In genomic region chr12:85106292-85106691, GRCm38 (mm10) we compare ENCODE assay signal across 9 mouse cellular contexts. TPM values are rescaled to one million over a fixed set of nuclear protein-coding genes. Genes with fewer than 3 reads are reported as not detected.
A peak's percentile ranks its signal among the peaks of the same experiment; 100 is the strongest.
DNase-seq lines count a peak whose midpoint lies in the region; ATAC-seq and TF ChIP-seq lines count a peak whose summit lies in the region.
"Had no signal": no experiment of that assay in that cellular context is flagged by ENCODE, and none has a peak within 500 bp of the region (broad histone marks: within the 10 kb centered on the region; RNA-seq: fewer than 3 reads in every experiment).

No protein-coding gene starts in this region.

- H3K4me3 ChIP-seq in intestine, embryonic 15.5 days (replicated peaks): no peak overlapping the region
- no peak overlapping the region for H3K4me3 ChIP-seq in intestine, embryonic 16.5 days (ENCODE audit: low read length)
- no peak overlapping the region; the same call in 1 of the 2 replicates for H3K4me3 ChIP-seq in embryonic facial prominence, embryonic 12.5 days
- H3K4me3 ChIP-seq in liver, embryonic 14.5 days (ENCODE audit: insufficient read depth in 1 of 2, low read depth in 2 of 2, low read length in 2 of 2): no peak overlapping the region
- H3K4me3 ChIP-seq: myocyte had no signal

- no peak for ATAC-seq in intestine, embryonic 15.5 days
- no peak for ATAC-seq in intestine, embryonic 16.5 days
- no peak for ATAC-seq in embryonic facial prominence, embryonic 12.5 days (ENCODE audit: insufficient number of reproducible peaks, insufficient read depth, low FRiP score, low TSS enrichment)
- ATAC-seq in liver, embryonic 14.5 days (ENCODE audit: insufficient read depth): no peak

- H3K9ac ChIP-seq in intestine, embryonic 15.5 days: peak overlapping the region; percentile 32
- H3K9ac ChIP-seq in intestine, embryonic 16.5 days (ENCODE audit: low read depth, low read length): no peak overlapping the region
- no peak overlapping the region for H3K9ac ChIP-seq in embryonic facial prominence, embryonic 12.5 days
- no peak overlapping the region for H3K9ac ChIP-seq in liver, embryonic 14.5 days (replicated peaks)

- no peaks in the 10 kb centered on the region for H3K36me3 ChIP-seq in intestine, embryonic 15.5 days
- H3K36me3 ChIP-seq in intestine, embryonic 16.5 days (ENCODE audit: control insufficient read depth, insufficient read depth, low read length): no peaks in the 10 kb centered on the region
- H3K36me3 ChIP-seq in embryonic facial prominence, embryonic 12.5 days: no peaks in the 10 kb centered on the region
- no peaks in the 10 kb centered on the region for H3K36me3 ChIP-seq in liver, embryonic 14.5 days (replicated peaks; ENCODE audit: control insufficient read depth, insufficient read depth, low read depth)

- TF ChIP-seq CTCF in liver, embryonic 14.5 days (IDR thresholded peaks at IDR 0.05; ENCODE audit: low read depth): no peak

- peak overlapping the region; percentile 30; the same call in 1 of the 2 replicates for H3K4me2 ChIP-seq in intestine, embryonic 15.5 days (replicated peaks)
- H3K4me2 ChIP-seq in intestine, embryonic 16.5 days (ENCODE audit: low read depth, low read length): no peak overlapping the region
- peak overlapping the region; percentile 26 for H3K4me2 ChIP-seq in embryonic facial prominence, embryonic 12.5 days (replicated peaks)
- peak overlapping the region; percentile 34; the same call in 1 of the 2 replicates for H3K4me2 ChIP-seq in liver, embryonic 14.5 days (ENCODE audit: low read depth)

- peaks cover 6% of the 10 kb centered on the region for H3K4me1 ChIP-seq in intestine, embryonic 15.5 days (replicated peaks)
- peaks cover 11% of the 10 kb centered on the region for H3K4me1 ChIP-seq in intestine, embryonic 16.5 days (ENCODE audit: control insufficient read depth, insufficient read depth, low read length)
- H3K4me1 ChIP-seq in embryonic facial prominence, embryonic 12.5 days: peaks cover 15% of the 10 kb centered on the region
- H3K4me1 ChIP-seq in liver, embryonic 14.5 days (replicated peaks; ENCODE audit: control insufficient read depth in 2 of 2, insufficient read depth in 2 of 2, low read length in 1 of 2): peaks cover 7 to 14% of the 10 kb centered on the region in 2 experiments

- no peaks in the 10 kb centered on the region for H3K27me3 ChIP-seq in intestine, embryonic 15.5 days (replicated peaks)
- H3K27me3 ChIP-seq in intestine, embryonic 16.5 days (replicated peaks; ENCODE audit: control insufficient read depth, insufficient read depth, low read length): no peaks in the 10 kb centered on the region
- no peaks in the 10 kb centered on the region for H3K27me3 ChIP-seq in embryonic facial prominence, embryonic 12.5 days
- no peaks in the 10 kb centered on the region for H3K27me3 ChIP-seq in liver, embryonic 14.5 days (ENCODE audit: control insufficient read depth, insufficient read depth, low read length)

- WGBS in intestine, embryonic 15.5 days: 11% methylated on average over 8 of the region's 8 CpGs
- 8% methylated on average over 8 of the region's 8 CpGs for WGBS in intestine, embryonic 16.5 days
- WGBS in embryonic facial prominence, embryonic 12.5 days: 3% methylated on average over 8 of the region's 8 CpGs
- WGBS in liver, embryonic 14.5 days (ENCODE audit: insufficient replicate concordance): 5% methylated on average over 8 of the region's 8 CpGs

- H3K9me3 ChIP-seq in intestine, embryonic 15.5 days: no peaks in the 10 kb centered on the region
- H3K9me3 ChIP-seq in intestine, embryonic 16.5 days (ENCODE audit: control insufficient read depth, low read length): no peaks in the 10 kb centered on the region
- H3K9me3 ChIP-seq in embryonic facial prominence, embryonic 12.5 days: no peaks in the 10 kb centered on the region
- no peaks in the 10 kb centered on the region for H3K9me3 ChIP-seq in liver, embryonic 14.5 days (ENCODE audit: control insufficient read depth, low read length)

- no peak overlapping the region for H3K27ac ChIP-seq in intestine, embryonic 15.5 days
- H3K27ac ChIP-seq in intestine, embryonic 16.5 days (ENCODE audit: low read length): no peak overlapping the region
- no peak overlapping the region for H3K27ac ChIP-seq in embryonic facial prominence, embryonic 12.5 days
- H3K27ac ChIP-seq in liver, embryonic 14.5 days: no peak overlapping the region

- TF ChIP-seq EP300 in liver, embryonic 14.5 days (IDR thresholded peaks at IDR 0.05; ENCODE audit: low read depth): no peak

- DNase-seq in ES-CJ7 (ENCODE audit: low read depth, low spot score): peak; percentile 16
- no peak for DNase-seq in liver, embryonic 14.5 days (ENCODE audit: low read depth in 3 of 3, low spot score in 3 of 3)
- DNase-seq in layer of hippocampus, postnatal 25 days (ENCODE audit: extremely low spot score in 1 of 2, low spot score in 1 of 2): no peak
- DNase-seq in right cerebral cortex, postnatal 4 days: no peak
- no peak for DNase-seq in urinary bladder, postnatal 4 days (ENCODE audit: low spot score in 2 of 2)

RNA-seq across cellular contexts. Expression of gene Prox2, which starts 4.3 kb away (rescaled TPM):
- 1.9 and 2.1 TPM in 2 replicates for polyA plus RNA-seq in intestine, embryonic 15.5 days (2015; fragmentation: Nextera tagmentation; extraction: Ambion mirVana)
- 1.7 and 2.3 TPM in 2 replicates for polyA plus RNA-seq in intestine, embryonic 16.5 days (2015; fragmentation: Nextera tagmentation; extraction: Ambion mirVana)
- polyA plus RNA-seq in embryonic facial prominence, embryonic 12.5 days (2016; fragmentation: Nextera tagmentation; extraction: Ambion mirVana): 3.7 and 4.4 TPM in 2 replicates
- polyA plus RNA-seq in liver, embryonic 14.5 days (2012; rRNA removed): 1.0 and 1.2 TPM in 2 replicates
- 2.2 and 2.8 TPM in 2 replicates for polyA plus RNA-seq in liver, embryonic 14.5 days (2014; fragmentation: Nextera tagmentation; extraction: Ambion mirVana)
- total RNA-seq in layer of hippocampus, postnatal 25 days (2021): 1 to 10 TPM; 1.5 to 2.2 TPM

RNA-seq across cellular contexts. Expression of gene Dlst, which starts 4.3 kb away (rescaled TPM):
- 117 and 125 TPM in 2 replicates for polyA plus RNA-seq in intestine, embryonic 15.5 days (2015; fragmentation: Nextera tagmentation; extraction: Ambion mirVana)
- 146 and 158 TPM in 2 replicates for polyA plus RNA-seq in intestine, embryonic 16.5 days (2015; fragmentation: Nextera tagmentation; extraction: Ambion mirVana)
- polyA plus RNA-seq in embryonic facial prominence, embryonic 12.5 days (2016; fragmentation: Nextera tagmentation; extraction: Ambion mirVana): 110 and 117 TPM in 2 replicates
- 54.6 and 73.7 TPM in 2 replicates for polyA plus RNA-seq in liver, embryonic 14.5 days (2012; rRNA removed)
- polyA plus RNA-seq in liver, embryonic 14.5 days (2014; fragmentation: Nextera tagmentation; extraction: Ambion mirVana): 59.2 and 67.8 TPM in 2 replicates
- total RNA-seq in layer of hippocampus, postnatal 25 days (2021): 100 to 1,000 TPM; 144 to 153 TPM

RNA-seq across cellular contexts. Expression of gene Rps6kl1, which starts 44.8 kb away (rescaled TPM):
- 2.4 and 2.6 TPM in 2 replicates for polyA plus RNA-seq in intestine, embryonic 15.5 days (2015; fragmentation: Nextera tagmentation; extraction: Ambion mirVana)
- polyA plus RNA-seq in intestine, embryonic 16.5 days (2015; fragmentation: Nextera tagmentation; extraction: Ambion mirVana): 2.4 TPM in 2 replicates
- polyA plus RNA-seq in embryonic facial prominence, embryonic 12.5 days (2016; fragmentation: Nextera tagmentation; extraction: Ambion mirVana): 1.7 and 2.2 TPM in 2 replicates
- 0.31 and 0.57 TPM in 2 replicates for polyA plus RNA-seq in liver, embryonic 14.5 days (2012; rRNA removed)
- polyA plus RNA-seq in liver, embryonic 14.5 days (2014; fragmentation: Nextera tagmentation; extraction: Ambion mirVana): 0.30 and 0.57 TPM in 2 replicates
- total RNA-seq in layer of hippocampus, postnatal 25 days (2021): 10 to 100 TPM; 39.9 to 40.7 TPM
